In genomic region chr7:139955505-139955904, GRCm38 (mm10) we compare ENCODE assay signal across 1 mouse cellular context.
TF ChIP-seq lines count a peak whose summit lies in the region.

No protein-coding gene starts in this region.

TF ChIP-seq in MEL, 35 proteins besides CTCF, POLR2A, EP300 and RAD21 (continued from another document):
- TF ChIP-seq SMC3 (IDR thresholded peaks at IDR 0.05; ENCODE audit: low read depth, low read length) (no peak), BHLHE40 (IDR thresholded peaks at IDR 0.05; ENCODE audit: borderline replicate concordance, low read depth, low read length) (no peak), UBTF (IDR thresholded peaks at IDR 0.05; ENCODE audit: borderline replicate concordance, insufficient read depth, low read depth, low read length) (no peak), MAFK (IDR thresholded peaks at IDR 0.05; ENCODE audit: borderline replicate concordance, low read depth, low read length) (no peak), ZMIZ1 (IDR thresholded peaks at IDR 0.05; ENCODE audit: low read depth, low read length) (no peak), USF2 (IDR thresholded peaks at IDR 0.05; ENCODE audit: borderline replicate concordance in 1 of 2, insufficient read depth in 1 of 2, low read depth in 1 of 2, low read length in 2 of 2) (no peak), KAT2A (conservative IDR thresholded peaks at IDR 0.05; ENCODE audit: low read depth, low read length) (no peak), GATA1 (IDR thresholded peaks at IDR 0.05; ENCODE audit: low read depth, low read length) (no peak), ETS1 (IDR thresholded peaks at IDR 0.05; ENCODE audit: low read depth, low read length) (no peak), MAX (IDR thresholded peaks at IDR 0.05; ENCODE audit: low read length) (no peak), USF1 (IDR thresholded peaks at IDR 0.05; ENCODE audit: low read depth, low read length) (no peak), CHD1 (IDR thresholded peaks at IDR 0.05; ENCODE audit: low read depth, low read length) (no peak)
